ENCODE assay signal across 24 mouse cellular contexts in genomic region chr9:101003302-101003701, GRCm38 (mm10). TPM values are rescaled to one million over a fixed set of nuclear protein-coding genes. Genes with fewer than 3 reads are reported as not detected.
DNase-seq lines count a peak whose midpoint lies in the region; TF ChIP-seq lines count a peak whose summit lies in the region.
"Had no signal": no experiment of that assay in that cellular context is flagged by ENCODE, and none has a peak within 500 bp of the region (broad histone marks: within the 10 kb centered on the region; RNA-seq: fewer than 3 reads in every experiment).

No protein-coding gene starts in this region.

- DNase-seq in A20 (ENCODE audit: low read depth, low spot score) (peak; percentile 32), ES-CJ7 (ENCODE audit: low read depth, low spot score) (peak; percentile 50), R1 (ENCODE audit: low read depth, low spot score) (peak; percentile 85), liver (no peak)
- no peak for DNase-seq in kidney, adult 18-20 months
- DNase-seq in kidney, adult 9 months, result no peak
- DNase-seq: adrenal gland, adult 2 months; adrenal gland, postnatal 14 days; cerebellum, adult 11 months; cerebellum, adult 2 months; cerebellum, adult 9-11 months; cerebellum, postnatal 25 days; gastrocnemius, postnatal 25 days; heart, adult 18-20 months; heart, postnatal 14 days; heart, postnatal 4 days; kidney, adult 2 months had no signal

- peak; percentile 15; the same call in 1 of the 2 replicates for TF ChIP-seq CTCF in small intestine, adult 2 months (IDR thresholded peaks at IDR 0.05; ENCODE audit: extremely low read depth, insufficient read length, insufficient replicate concordance, low read depth, low read length)

- no peak overlapping the region for H3K27ac ChIP-seq in small intestine, adult 2 months (ENCODE audit: insufficient read depth, low read depth, low read length)
- H3K27ac ChIP-seq: embryonic facial prominence, embryonic 12.5 days; embryonic facial prominence, embryonic 15.5 days; heart, embryonic 13.5 days; hindbrain, embryonic 14.5 days; hindbrain, postnatal 0 days had no signal

- no peaks in the 10 kb centered on the region for H3K27me3 ChIP-seq in small intestine, adult 2 months (ENCODE audit: control insufficient read depth, insufficient read depth, low read length)
- H3K27me3 ChIP-seq: CH12.LX; embryonic facial prominence, embryonic 12.5 days; embryonic facial prominence, embryonic 15.5 days; heart, embryonic 13.5 days had no signal

- H3K36me3 ChIP-seq in small intestine, adult 2 months (ENCODE audit: control insufficient read depth, insufficient read depth, low read length), result no peaks in the 10 kb centered on the region

- no peaks in the 10 kb centered on the region for H3K4me1 ChIP-seq in small intestine, adult 2 months (ENCODE audit: control insufficient read depth, insufficient read depth, insufficient read length, low read length)
- H3K4me1 ChIP-seq: embryonic facial prominence, embryonic 12.5 days; heart, embryonic 13.5 days had no signal

- WGBS in small intestine, adult 2 months, result 96% methylated on average over 5 of the region's 5 CpGs

- H3K4me3 ChIP-seq in small intestine, adult 2 months (ENCODE audit: low read depth, low read length), result no peak overlapping the region
- H3K4me3 ChIP-seq: embryonic facial prominence, embryonic 12.5 days; embryonic facial prominence, embryonic 15.5 days; heart, embryonic 13.5 days had no signal

- TF ChIP-seq POLR2A in small intestine, adult 2 months (IDR thresholded peaks at IDR 0.05; ENCODE audit: low read depth, low read length), result no peak

RNA-seq across cellular contexts. Expression of gene Pccb, which starts 31.4 kb away (rescaled TPM):
- polyA plus RNA-seq in small intestine, adult 2 months (2012; rRNA removed), result 41.9 and 60.1 TPM in 2 replicates

Comparison
In these comparisons a context has a peak if more than half of its experiments do, and no peak if none do; other contexts are left out.
1. DNase-seq: peak in A20 (single experiment), ES-CJ7 (single experiment) and R1 (single experiment); none in kidney, adult 18-20 months (single experiment), kidney, adult 9 months (single experiment) and liver (single experiment).